ENCODE assay signal across 7 mouse cellular contexts in the genomic region with DNA sequence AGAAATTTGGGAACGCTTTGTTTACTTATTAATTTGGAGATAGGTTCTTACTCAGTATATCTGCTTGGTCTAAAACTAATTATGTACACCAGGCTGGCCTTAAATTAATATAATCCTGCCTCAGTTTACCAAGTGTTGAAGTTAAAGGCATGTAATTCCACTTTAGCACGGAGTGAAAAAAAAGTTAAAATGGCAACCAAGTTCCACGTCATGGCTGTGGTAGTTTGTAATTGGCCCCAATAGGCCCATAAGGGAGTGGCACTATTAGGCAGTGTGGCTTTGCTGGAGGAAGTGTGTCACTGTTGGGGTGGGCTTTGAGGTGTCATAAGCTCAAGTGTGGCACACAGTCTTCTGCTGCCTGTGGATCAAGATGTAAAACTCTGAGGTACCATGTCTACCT. TPM values are rescaled to one million over a fixed set of nuclear protein-coding genes. Genes with fewer than 3 reads are reported as not detected.
DNase-seq lines count a peak whose midpoint lies in the region; ATAC-seq lines count a peak whose summit lies in the region.

No protein-coding gene starts in this region.

- peaks cover 10% of the 10 kb centered on the region for H3K4me1 ChIP-seq in embryonic facial prominence, embryonic 13.5 days
- H3K4me1 ChIP-seq in limb, embryonic 11.5 days (ENCODE audit: control insufficient read depth, insufficient read depth, low read length): peaks cover 4% of the 10 kb centered on the region; the same call in 1 of the 2 replicates
- peaks cover 22% of the 10 kb centered on the region for H3K4me1 ChIP-seq in neural tube, embryonic 13.5 days (replicated peaks)

- H3K27ac ChIP-seq in embryonic facial prominence, embryonic 13.5 days: no peak overlapping the region
- no peak overlapping the region for H3K27ac ChIP-seq in limb, embryonic 11.5 days (replicated peaks; ENCODE audit: low read depth, low read length)
- no peak overlapping the region for H3K27ac ChIP-seq in neural tube, embryonic 13.5 days (replicated peaks)

- 49% methylated on average over 3 of the region's 3 CpGs for WGBS in embryonic facial prominence, embryonic 13.5 days
- WGBS in limb, embryonic 11.5 days: 56% methylated on average over 3 of the region's 3 CpGs
- WGBS in neural tube, embryonic 13.5 days: 44% methylated on average over 3 of the region's 3 CpGs

- DNase-seq in 3T3-L1 (ENCODE audit: low read depth, low spot score): peak; percentile 76
- peak; percentile 45 to 50 for DNase-seq in B cell, adult 2 months
- no peak for DNase-seq in limb, embryonic 11.5 days (ENCODE audit: low spot score)
- DNase-seq in left cerebral cortex, adult 18-20 months (ENCODE audit: low spot score in 2 of 2): no peak
- no peak for DNase-seq in adrenal gland, adult 18-20 months (ENCODE audit: low spot score in 2 of 2)

- no peaks in the 10 kb centered on the region for H3K36me3 ChIP-seq in embryonic facial prominence, embryonic 13.5 days
- H3K36me3 ChIP-seq in limb, embryonic 11.5 days (ENCODE audit: control insufficient read depth, insufficient read depth, low read length): no peaks in the 10 kb centered on the region
- no peaks in the 10 kb centered on the region for H3K36me3 ChIP-seq in neural tube, embryonic 13.5 days

- peak overlapping the region; percentile 93 for H3K4me3 ChIP-seq in embryonic facial prominence, embryonic 13.5 days
- peak overlapping the region; percentile 80 for H3K4me3 ChIP-seq in limb, embryonic 11.5 days (ENCODE audit: low read depth, low read length)
- peak overlapping the region; percentile 67 for H3K4me3 ChIP-seq in neural tube, embryonic 13.5 days

- H3K4me2 ChIP-seq in embryonic facial prominence, embryonic 13.5 days: peak overlapping the region; percentile 80
- H3K4me2 ChIP-seq in limb, embryonic 11.5 days (ENCODE audit: low read depth, severe bottlenecking): peak overlapping the region; percentile 66
- H3K4me2 ChIP-seq in neural tube, embryonic 13.5 days: peak overlapping the region; percentile 68

- H3K27me3 ChIP-seq in embryonic facial prominence, embryonic 13.5 days: no peaks in the 10 kb centered on the region
- H3K27me3 ChIP-seq in limb, embryonic 11.5 days (ENCODE audit: control insufficient read depth, insufficient read depth, low read length): no peaks in the 10 kb centered on the region
- no peaks in the 10 kb centered on the region for H3K27me3 ChIP-seq in neural tube, embryonic 13.5 days

- no peak for ATAC-seq in embryonic facial prominence, embryonic 13.5 days (ENCODE audit: insufficient number of reproducible peaks, insufficient read depth, low FRiP score, low TSS enrichment, low read depth)
- ATAC-seq in limb, embryonic 11.5 days (ENCODE audit: insufficient number of reproducible peaks, low FRiP score, low TSS enrichment, low read depth): no peak
- ATAC-seq in neural tube, embryonic 13.5 days (ENCODE audit: low read depth): no peak

- H3K9me3 ChIP-seq in embryonic facial prominence, embryonic 13.5 days: no peaks in the 10 kb centered on the region
- no peaks in the 10 kb centered on the region for H3K9me3 ChIP-seq in limb, embryonic 11.5 days (ENCODE audit: control insufficient read depth, low read length)
- H3K9me3 ChIP-seq in neural tube, embryonic 13.5 days: no peaks in the 10 kb centered on the region

- peak overlapping the region; percentile 96 for H3K9ac ChIP-seq in embryonic facial prominence, embryonic 13.5 days
- H3K9ac ChIP-seq in limb, embryonic 11.5 days (ENCODE audit: low read length): no peak overlapping the region
- H3K9ac ChIP-seq in neural tube, embryonic 13.5 days: peak overlapping the region; percentile 79

RNA-seq across cellular contexts. Expression of a gene that starts 1.0 kb away (rescaled TPM):
- polyA plus RNA-seq in embryonic facial prominence, embryonic 13.5 days (2015; fragmentation: Nextera tagmentation; extraction: Ambion mirVana): 179 and 200 TPM in 2 replicates
- 232 and 233 TPM in 2 replicates for polyA plus RNA-seq in limb, embryonic 11.5 days (2014; fragmentation: Nextera tagmentation; extraction: Ambion mirVana)
- polyA plus RNA-seq in neural tube, embryonic 13.5 days (2015; fragmentation: Nextera tagmentation; extraction: Ambion mirVana): 212 and 225 TPM in 2 replicates
- 100 to 1,000 TPM; 105 to 107 TPM for total RNA-seq in left cerebral cortex, adult 18-20 months (2021)
- total RNA-seq in adrenal gland, adult 18-20 months (2021): 100 to 1,000 TPM in 1 of 2 experiments, 10 to 100 TPM in 1; 80.6 to 106 TPM

Comparison
In these comparisons a context has a peak if more than half of its experiments do, and no peak if none do; other contexts are left out.
1. DNase-seq: peak in 3T3-L1 (single experiment) and B cell, adult 2 months (2 of 2); none in limb, embryonic 11.5 days (single experiment), left cerebral cortex, adult 18-20 months (0 of 2) and adrenal gland, adult 18-20 months (0 of 2).
2. Peak in every context shown above with its lines, with median percentiles within 50 percentile points of each other: H3K4me2 ChIP-seq and H3K4me3 ChIP-seq.